Mouse (Mus musculus) testis, postnatal 10 days (tissue): ENCODE data around the gene Myo5c.

Experiments
- DNase-seq: peaks from one replicate; pipeline ENCODE4 v3.0.0; 2021; ENCODE audit warnings: low spot score

Myo5c gene

GRCm38 (mm10) chr9:75231841-75232746, at the start of gene Myo5c:
Gene Myo5c, plus strand, starts transcription at chr9:75232020.
- DNase-seq: peak; percentile 49

- DNase-seq: no peak
These were observed 44.1 kb upstream of the Myo5c start for GRCm38 (mm10) chr9:75187646-75188260.

- DNase-seq: no peak
These were observed 38.0 kb upstream of the Myo5c start for GRCm38 (mm10) chr9:75193858-75194257.

DNA sequence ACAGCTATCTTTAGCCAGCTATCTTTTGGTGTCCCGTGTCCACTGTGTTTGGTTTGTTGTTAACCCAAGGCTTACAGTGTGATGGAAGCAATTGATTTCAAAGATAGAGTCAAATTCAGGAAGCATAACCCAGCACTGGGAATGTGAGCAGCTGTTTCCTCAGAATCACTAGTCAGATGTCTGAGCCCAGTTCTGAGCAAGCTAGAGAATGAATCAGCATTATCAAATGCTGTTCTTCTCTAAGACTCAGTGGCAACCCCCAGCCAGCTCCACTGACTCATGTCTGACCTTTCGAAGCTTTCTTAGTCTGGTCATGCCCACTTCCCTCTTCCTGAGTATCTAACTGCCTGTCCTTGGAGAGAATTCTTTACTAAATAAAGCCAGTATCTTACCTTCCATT, 35.5 kb upstream of the Myo5c start:
- DNase-seq: no peak

DNA sequence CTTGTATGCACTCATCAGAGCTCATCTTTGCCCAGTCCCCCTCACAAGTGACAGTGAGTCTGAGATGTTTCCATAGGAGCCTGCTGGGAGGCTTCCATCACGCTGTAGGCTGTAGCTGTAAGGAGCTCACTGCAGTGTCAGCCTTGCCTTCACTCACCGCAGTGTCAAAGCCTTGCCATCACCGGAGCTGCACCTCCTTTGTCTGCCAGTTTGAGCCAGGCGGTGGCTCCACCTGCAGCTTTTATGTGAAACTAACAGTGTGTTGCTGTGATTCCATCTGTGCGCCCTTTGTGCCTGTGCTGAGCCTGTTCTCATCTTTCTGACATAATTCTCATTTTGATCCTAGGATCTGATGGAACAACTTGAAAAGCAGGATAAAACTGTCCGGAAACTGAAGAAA, 34.5 kb upstream of the Myo5c start:
- peak; percentile 48 for DNase-seq

DNA sequence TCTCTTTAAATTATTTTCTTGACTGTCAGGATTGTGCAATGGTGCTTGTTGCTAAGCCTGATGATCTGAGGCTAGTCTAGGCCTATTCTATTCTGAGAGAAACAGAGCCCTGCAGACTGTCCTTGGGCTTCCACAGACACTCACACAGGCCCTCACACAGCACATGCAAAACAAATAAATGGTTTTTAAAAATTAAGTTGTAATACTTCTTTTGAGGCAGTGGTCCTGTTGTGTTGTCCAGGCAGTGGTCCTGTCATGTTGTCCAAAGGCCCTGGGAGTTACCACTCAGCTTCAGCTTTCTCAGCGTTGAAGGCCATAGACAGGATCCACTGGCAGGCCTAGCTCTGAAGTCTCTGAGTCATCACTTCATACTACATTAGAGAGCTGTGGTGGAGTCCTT, 30.3 kb upstream of the Myo5c start:
- DNase-seq: no peak

DNA sequence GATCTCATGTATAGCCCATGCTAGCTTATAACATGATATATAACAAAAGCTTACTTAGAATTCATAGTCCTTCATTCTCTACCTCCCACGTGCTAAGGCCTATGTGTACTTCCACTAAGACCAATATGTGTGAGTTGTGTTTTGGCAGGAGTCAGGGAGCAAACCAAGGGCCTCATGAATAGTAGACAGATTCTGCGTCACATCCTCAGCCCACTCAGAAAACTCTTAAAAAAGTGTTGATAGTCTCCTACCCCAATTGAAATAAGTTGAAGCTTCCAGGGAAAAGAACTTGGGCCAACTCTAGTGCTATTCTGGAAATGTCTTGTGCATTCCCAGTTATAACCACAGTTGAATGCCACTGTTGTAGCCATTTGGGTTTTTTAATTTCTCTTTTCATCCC, 29.8 kb upstream of the Myo5c start:
- no peak for DNase-seq

- no peak for DNase-seq
These were observed 22.6 kb upstream of the Myo5c start for GRCm38 (mm10) chr9:75209246-75209645.

GRCm38 (mm10) chr9:75210269-75210668, 21.6 kb upstream of the Myo5c start:
- no peak for DNase-seq

- no peak for DNase-seq
These were observed 16.9 kb upstream of the Myo5c start for GRCm38 (mm10) chr9:75214743-75215413.

GRCm38 (mm10) chr9:75219942-75220341, 11.9 kb upstream of the Myo5c start:
- DNase-seq: no peak

DNA sequence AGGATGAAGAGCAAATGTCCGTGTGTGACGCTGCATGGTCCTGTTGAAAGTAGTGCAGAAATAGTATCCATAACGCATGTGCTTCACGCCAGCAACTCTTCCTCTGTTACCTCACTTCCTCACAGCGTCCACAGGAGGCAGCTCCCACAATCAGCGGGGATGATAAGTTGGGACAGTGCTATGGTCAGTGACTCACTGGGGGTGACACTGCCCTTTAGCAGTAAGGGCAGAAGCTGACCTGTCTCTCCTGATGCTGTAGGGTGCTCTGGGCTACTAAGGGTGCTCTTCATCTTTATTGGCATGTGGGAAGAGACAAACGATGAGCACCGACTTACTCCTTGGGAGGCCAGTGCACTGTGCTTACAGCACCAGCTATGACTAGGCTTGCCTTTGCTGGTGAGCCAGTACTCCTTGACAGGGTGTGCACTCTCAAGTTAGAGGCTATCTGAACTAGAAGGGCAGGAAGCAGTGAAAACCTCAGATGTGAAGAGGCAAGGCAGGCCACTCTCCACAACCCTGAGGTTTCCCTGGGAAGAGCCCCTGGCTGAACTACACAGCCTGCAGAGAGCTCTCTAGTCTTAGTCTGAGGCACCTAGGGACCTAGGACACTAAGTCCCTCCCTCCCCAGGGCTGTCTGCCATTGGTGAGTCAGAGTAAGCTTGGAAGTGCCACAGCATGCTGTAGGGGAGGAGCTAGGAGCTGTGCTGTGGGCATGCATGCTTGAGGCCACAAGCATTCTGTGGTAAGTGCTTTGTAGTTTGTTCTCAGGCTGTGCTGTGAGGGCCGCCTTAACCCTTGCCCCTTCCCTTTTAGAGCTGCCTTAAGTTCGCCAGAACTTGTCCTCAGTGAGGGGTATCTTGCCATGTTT, 10.2 kb upstream of the Myo5c start:
- DNase-seq: no peak

DNA sequence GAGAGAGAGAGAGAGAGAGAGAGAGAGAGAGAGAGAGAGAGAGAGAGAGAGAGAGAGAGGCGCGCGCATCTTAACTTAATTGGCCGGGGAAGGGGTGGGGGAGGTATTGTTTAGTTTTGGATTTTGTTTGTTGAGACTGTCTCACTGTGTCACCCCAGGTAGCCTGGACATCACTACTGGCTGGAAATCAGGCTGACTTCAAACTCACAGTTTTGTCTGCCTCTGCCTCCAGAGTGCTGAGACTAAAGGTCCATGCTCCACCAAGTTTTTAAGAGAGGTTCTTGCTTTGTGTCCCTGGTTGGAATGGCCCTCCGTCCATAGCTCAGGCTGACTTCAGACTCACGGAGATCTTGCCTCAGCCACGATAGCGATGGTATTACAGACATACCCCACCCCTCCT, 1.0 kb downstream of the Myo5c start:
- DNase-seq: no peak

DNA sequence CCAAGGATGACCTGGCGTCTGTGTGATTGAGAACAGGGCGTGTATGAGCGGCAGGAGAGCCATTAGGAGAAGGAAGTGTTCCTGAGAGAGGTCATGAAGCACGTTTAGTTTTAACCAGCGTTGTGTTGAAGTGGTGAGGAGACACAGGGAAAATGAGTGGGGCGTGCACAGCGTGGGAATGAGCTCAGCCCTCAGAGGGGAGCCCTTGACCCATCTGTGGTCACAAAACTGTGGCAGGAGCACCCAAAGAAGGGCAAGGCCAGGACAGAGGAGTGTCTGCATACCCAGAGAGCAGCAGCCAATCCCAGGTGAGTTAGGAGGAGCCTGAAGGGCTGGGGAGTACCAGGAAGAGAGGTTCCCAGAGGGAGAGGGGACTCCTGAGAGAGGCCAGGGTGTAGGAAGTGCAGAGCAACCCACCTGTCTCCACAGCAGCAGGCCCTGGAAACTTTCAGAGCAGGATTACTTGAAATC, 2.5 kb downstream of the Myo5c start:
- DNase-seq: no peak

- no peak for DNase-seq
These were observed 3.3 kb downstream of the Myo5c start for GRCm38 (mm10) chr9:75234983-75235627.

DNA sequence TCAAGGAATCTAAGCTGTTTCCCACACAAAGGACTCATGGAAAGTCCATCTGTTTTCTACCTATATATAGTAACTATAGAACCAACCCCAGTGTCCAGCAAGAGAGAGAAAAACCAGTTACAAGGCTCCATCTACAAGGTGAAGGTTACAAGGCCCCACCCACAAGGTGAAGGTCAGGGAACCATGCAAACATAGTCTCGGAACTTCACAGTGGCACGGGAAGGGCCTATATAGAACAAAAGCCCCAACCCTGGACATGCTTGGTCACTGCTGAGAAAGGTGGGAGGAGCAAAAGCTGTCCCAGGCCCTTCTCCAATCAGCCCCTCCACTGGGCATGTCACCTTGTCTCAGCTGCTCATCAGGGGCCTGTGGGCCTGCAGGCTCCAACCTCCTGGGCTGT, 3.9 kb downstream of the Myo5c start:
- no peak for DNase-seq

GRCm38 (mm10) chr9:75236416-75237308, 4.8 kb downstream of the Myo5c start:
- no peak for DNase-seq

- DNase-seq: no peak
These were observed 6.4 kb downstream of the Myo5c start for GRCm38 (mm10) chr9:75238179-75238578.

GRCm38 (mm10) chr9:75243052-75243451, 11.2 kb downstream of the Myo5c start:
- no peak for DNase-seq

DNA sequence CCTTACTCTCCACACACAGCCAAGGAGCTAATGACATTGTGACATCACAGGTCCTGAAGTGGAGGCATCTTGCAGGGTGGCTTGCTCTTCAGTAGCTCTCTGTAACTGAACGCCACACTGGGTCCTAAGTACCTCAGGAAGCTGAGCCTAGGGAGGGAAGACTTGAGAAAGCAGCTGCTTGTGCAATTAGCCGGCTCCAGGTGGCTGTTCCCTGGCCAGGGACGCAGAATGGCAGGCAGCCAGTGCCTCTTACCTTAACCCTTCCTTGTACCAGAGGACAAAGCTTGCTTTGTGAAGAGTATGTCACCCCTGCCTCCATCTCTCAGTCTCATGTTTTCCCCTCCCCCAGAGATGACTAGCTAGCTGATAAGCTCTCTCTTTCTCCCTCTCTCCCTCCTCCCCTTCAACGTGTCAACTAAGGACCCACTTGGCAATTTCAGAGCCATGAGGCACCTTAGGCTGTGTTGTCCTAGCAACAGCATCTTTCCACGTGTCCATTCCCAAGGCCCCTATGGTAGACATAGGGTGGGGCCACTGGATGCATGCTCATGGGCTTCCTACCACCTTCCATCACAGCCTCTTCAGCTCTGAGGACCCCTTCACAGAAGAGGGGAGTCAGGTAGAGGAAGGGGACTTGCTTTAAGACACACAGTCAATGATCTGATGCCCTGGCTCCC, 12.0 kb downstream of the Myo5c start:
- no peak for DNase-seq
